Mouse (Mus musculus) intestine, postnatal 0 days (tissue): ENCODE data around the gene Ubap2l. TPM values are rescaled to one million over a fixed set of nuclear protein-coding genes. Genes with fewer than 3 reads are reported as not detected.
A peak's percentile ranks its signal among the peaks of the same experiment; 100 is the strongest.

ENCODE experiments used
- ATAC-seq: fragments of 200-750 bp; cut with Nextera tagmentation; 2 replicates; pipeline ENCODE4 v1.8.0; 2017; ENCODE audit warnings: mild to moderate bottlenecking, moderate TSS enrichment, moderate library complexity
- H3K27ac ChIP-seq: fragments of 300-500 bp; sonication (generic); 2 replicates; pipeline ENCODE4 v1.5.1; 2014; ENCODE audit warnings: mild to moderate bottlenecking, low read depth, low read length, moderate library complexity
- H3K27me3 ChIP-seq: fragments of 300-500 bp; sonication (generic); replicated peaks from 2 replicates; pipeline ENCODE4 v1.6.1; 2014; ENCODE audit warnings: low read length, mixed read lengths; ENCODE audit not compliant: control insufficient read depth, insufficient read depth
- H3K36me3 ChIP-seq: fragments of 300-500 bp; sonication (generic); 2 replicates; pipeline ENCODE4 v1.6.1; 2014; ENCODE audit warnings: mild to moderate bottlenecking, moderate library complexity; ENCODE audit not compliant: control insufficient read depth, insufficient read depth
- H3K4me1 ChIP-seq: fragments of 300-500 bp; sonication (generic); replicated peaks from 2 replicates; pipeline ENCODE4 v1.6.1; 2014; ENCODE audit warnings: antibody characterized with exemption, low read length, mixed read lengths; ENCODE audit not compliant: control insufficient read depth, insufficient read depth
- H3K4me2 ChIP-seq: fragments of 300-500 bp; sonication (generic); replicated peaks from 2 replicates; pipeline ENCODE4 v1.6.1; 2014; ENCODE audit warnings: low read depth, mild to moderate bottlenecking, moderate library complexity
- H3K4me3 ChIP-seq: fragments of 300-500 bp; sonication (generic); 2 replicates; pipeline ENCODE4 v1.5.1; 2014; ENCODE audit warnings: low read depth, low read length
- H3K9ac ChIP-seq: fragments of 300-500 bp; sonication (generic); 2 replicates; pipeline ENCODE4 v1.6.1; 2014; ENCODE audit warnings: mild to moderate bottlenecking, low read depth, low read length
- H3K9me3 ChIP-seq: fragments of 300-500 bp; sonication (generic); 2 replicates; pipeline ENCODE4 v1.6.1; 2016; ENCODE audit warnings: mixed run types; ENCODE audit not compliant: control insufficient read depth
- CTCF ChIP-seq: sonication (generic); IDR thresholded peaks from 2 replicates; pipeline ENCODE4 v1.5.1; 2016; ENCODE audit warnings: low read depth, mild to moderate bottlenecking, control low read depth, antibody characterized with exemption, moderate library complexity
- WGBS: fragments of 180-500 bp; shearing (Covaris S2); extraction: QIAGEN DNeasy Blood & Tissue Kit; methylation state at CpG from one replicate; pipeline ENCODE4 v1.1.7; 2014; 5-methylcytosine and 5-hydroxymethylcytosine counted together
- polyA plus RNA-seq: library from polyadenylated mRNA; unstranded; fragments of >200 nt; fragmentation: Nextera tagmentation; extraction: Ambion mirVana; gene quantifications from 2 replicates; pipeline ENCODE4 v1.2.1, GENCODE M21; 2015

The Ubap2l gene
- polyA plus RNA-seq, 1 experiment from 2014 or later, result 112 TPM

DNA sequence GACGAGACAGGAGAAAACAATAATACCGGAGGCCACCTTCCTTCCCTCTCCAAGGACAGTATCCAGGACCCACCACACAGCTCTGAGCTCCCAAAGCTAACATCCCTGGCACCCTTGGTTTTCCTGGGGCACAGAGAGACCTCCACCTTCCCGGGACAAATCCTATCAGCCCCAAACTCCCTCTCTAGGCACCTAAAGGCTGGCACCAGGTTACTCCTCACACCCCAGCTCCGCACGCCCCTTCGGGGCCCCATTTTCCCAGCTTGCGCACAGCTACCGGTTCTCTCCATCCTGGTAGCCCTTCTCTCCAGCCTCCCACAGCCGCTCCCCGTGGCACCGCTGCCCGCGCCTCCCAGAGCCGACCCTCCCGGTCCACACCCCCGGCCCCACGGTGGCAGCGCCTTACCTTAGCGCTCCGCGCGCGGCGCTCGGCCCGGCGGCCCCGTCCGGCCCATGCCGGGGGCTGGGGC lies 89.6 kb downstream of the Ubap2l start:
- H3K27me3 ChIP-seq, result peaks cover 13% of the 10 kb centered on the region
- H3K4me2 ChIP-seq, result peak overlapping the region; percentile 89
- H3K27ac ChIP-seq, result peak overlapping the region; percentile 89
- peak overlapping the region; percentile 71 for H3K9ac ChIP-seq
- ATAC-seq, result no peak
- H3K4me1 ChIP-seq, result no peaks in the 10 kb centered on the region; the same call in 1 of the 2 replicates
- no peaks in the 10 kb centered on the region for H3K9me3 ChIP-seq
- no peak for TF ChIP-seq CTCF
- 1% methylated on average over 29 of the region's 30 CpGs for whole genome bisulfite sequencing
- H3K4me3 ChIP-seq, result peak overlapping the region; percentile 80
- H3K36me3 ChIP-seq, result peaks cover 5% of the 10 kb centered on the region

DNA sequence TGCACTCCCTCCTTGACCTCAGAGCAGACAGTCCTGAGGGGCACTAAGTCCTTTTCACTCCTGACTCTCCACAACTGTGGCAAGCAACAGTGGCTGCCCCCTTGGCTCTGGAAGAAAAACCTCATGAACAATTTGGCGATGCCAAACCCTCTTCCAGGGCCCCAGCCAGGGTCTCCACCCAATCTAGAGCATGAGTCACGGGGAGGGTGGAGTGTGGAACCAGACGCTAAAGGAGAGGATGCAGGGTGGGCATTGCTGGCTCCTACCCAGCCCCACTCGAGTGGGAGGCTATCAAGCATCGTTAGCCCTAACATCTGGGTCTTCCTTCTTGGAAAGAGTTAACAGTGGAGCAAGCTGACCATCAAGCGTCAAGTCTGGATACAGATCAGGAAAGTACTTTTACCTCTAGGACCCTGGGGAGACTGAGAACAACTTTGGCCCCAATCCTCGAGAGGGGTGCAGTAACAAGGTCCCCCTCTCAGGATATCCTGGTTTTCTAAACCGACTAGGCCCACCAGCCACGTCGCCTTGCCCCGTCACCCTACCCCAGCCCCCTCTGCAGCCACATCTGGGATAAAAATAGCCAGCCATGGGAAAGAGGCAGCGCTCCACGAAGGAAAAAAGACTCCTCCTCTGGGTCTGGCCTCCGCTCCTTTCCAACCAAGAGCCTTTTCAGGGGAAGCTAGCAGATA lies 90.2 kb downstream of the Ubap2l start:
- no peaks in the 10 kb centered on the region for H3K9me3 ChIP-seq
- peak overlapping the region; percentile 89 for H3K27ac ChIP-seq
- H3K9ac ChIP-seq, result peak overlapping the region; percentile 71; the same call in 1 of the 2 replicates
- ATAC-seq, result no peak
- peaks cover 10% of the 10 kb centered on the region for H3K36me3 ChIP-seq
- no peak for TF ChIP-seq CTCF
- peak overlapping the region; percentile 80 for H3K4me3 ChIP-seq
- no peaks in the 10 kb centered on the region; the same call in 1 of the 2 replicates for H3K4me1 ChIP-seq
- 16% methylated on average over 14 of the region's 14 CpGs for WGBS
- peaks cover 13% of the 10 kb centered on the region for H3K27me3 ChIP-seq
- H3K4me2 ChIP-seq, result peak overlapping the region; percentile 89

DNA sequence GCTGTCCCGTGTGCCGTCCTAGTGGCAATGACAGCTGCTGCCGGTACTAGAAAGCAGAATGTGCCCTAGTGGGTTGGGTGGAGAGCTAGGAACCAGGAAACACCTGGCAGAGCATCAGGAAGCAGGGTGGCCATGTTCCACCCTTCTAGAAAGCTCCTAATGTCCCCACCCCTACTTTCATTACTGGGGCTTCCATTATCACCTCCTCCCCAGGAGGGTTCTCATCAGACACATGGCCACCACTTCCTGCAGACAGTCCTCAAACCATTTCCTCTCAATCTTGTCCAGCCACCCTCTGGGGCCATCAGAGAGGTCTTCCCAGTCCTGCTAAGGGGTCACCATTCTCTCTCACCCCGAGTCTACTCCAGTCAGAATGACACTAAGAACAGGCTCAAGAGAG lies 91.0 kb downstream of the Ubap2l start:
- Histone ChIP-seq H3K27ac (no peak overlapping the region), H3K36me3 (peaks cover 18% of the 10 kb centered on the region), H3K4me3 (no peak overlapping the region), H3K27me3 (peaks cover 13% of the 10 kb centered on the region), H3K4me2 (peak overlapping the region; percentile 89), H3K9me3 (no peaks in the 10 kb centered on the region), H3K9ac (no peak overlapping the region), H3K4me1 (no peaks in the 10 kb centered on the region; the same call in 1 of the 2 replicates)
- no peak for TF ChIP-seq CTCF
- no peak for ATAC-seq
- 48% methylated on average over 4 of the region's 4 CpGs for WGBS

DNA sequence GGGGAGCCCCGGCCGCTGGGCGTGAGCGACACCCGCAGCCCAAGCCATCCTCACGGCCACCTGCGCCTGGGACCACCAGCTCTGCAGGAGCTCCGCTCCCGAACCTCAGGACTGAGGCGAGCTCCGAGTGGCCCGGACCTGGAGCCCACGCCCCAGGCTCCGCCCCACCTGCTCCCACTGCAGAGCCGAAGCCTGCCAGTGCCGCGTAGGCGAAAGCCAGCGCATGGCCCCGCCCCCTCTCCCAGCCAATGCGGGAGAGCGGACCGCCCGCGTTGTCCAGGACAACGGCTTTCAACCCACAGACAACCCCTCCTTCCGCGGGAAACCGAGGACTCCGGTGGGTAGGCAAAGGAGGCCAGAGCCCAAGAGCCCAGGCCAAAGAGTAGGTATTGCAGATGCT lies 92.0 kb downstream of the Ubap2l start:
- no peak for TF ChIP-seq CTCF
- under 1% methylated on average over 29 of the region's 30 CpGs for WGBS
- ATAC-seq, result peak; percentile 74
- peaks cover 26% of the 10 kb centered on the region for H3K36me3 ChIP-seq
- peak overlapping the region; percentile 89 for H3K4me2 ChIP-seq
- H3K27me3 ChIP-seq, result peaks cover 13% of the 10 kb centered on the region
- no peaks in the 10 kb centered on the region for H3K9me3 ChIP-seq
- H3K4me3 ChIP-seq, result peak overlapping the region; percentile 46
- H3K27ac ChIP-seq, result no peak overlapping the region
- H3K9ac ChIP-seq, result peak overlapping the region; percentile 35
- H3K4me1 ChIP-seq, result no peaks in the 10 kb centered on the region; the same call in 1 of the 2 replicates

DNA sequence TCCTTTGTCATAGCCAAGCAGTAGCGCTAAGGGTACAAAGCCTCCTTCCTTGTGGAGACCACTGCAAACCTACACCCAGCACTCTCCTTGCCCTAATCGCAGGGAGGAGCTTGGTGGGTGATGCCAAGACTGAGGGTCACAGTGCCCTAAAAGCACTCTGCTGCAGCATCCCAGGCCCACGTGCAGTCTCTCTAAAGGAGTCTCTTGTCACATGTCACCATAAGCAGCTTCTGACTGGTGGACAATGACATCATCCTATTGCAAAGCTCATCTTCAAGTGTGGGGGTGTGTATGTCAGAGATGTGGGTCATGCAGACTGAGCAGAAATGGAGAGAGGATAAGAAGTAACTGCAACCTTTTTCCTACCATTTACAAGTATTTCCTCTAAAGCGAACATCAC lies 93.0 kb downstream of the Ubap2l start:
- Histone ChIP-seq H3K4me1 (no peaks in the 10 kb centered on the region; the same call in 1 of the 2 replicates), H3K27ac (no peak overlapping the region), H3K36me3 (peaks cover 30% of the 10 kb centered on the region), H3K4me3 (no peak overlapping the region), H3K27me3 (peaks cover 13% of the 10 kb centered on the region), H3K4me2 (no peak overlapping the region), H3K9ac (no peak overlapping the region), H3K9me3 (no peaks in the 10 kb centered on the region)
- ATAC-seq, result no peak
- no peak for TF ChIP-seq CTCF
- WGBS, result 82% methylated on average over 4 of the region's 4 CpGs

DNA sequence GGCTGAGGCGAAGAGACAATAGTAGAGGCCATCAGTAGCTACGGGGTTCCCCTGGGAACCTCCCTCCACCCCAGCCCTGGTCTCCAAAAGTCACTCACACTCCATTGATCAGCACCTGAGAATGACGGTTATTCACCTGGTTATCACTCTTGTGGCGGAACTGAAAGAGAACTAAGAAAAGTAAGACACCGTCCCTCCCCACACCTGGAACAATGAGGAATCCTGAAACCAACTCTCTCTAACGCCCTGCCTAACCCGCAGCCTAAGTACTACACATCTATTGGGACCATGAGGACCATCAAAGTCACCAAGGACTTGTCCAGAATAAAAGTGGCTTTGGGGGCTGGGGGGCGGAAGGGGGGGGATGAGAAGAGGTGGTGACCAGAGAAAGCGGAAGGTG lies 94.5 kb downstream of the Ubap2l start:
- Histone ChIP-seq H3K36me3 (peaks cover 40% of the 10 kb centered on the region), H3K4me1 (no peaks in the 10 kb centered on the region), H3K27me3 (peaks cover 8% of the 10 kb centered on the region), H3K4me3 (no peak overlapping the region), H3K9ac (no peak overlapping the region), H3K9me3 (no peaks in the 10 kb centered on the region), H3K27ac (no peak overlapping the region), H3K4me2 (no peak overlapping the region)
- 96% methylated on average over 9 of the region's 9 CpGs for WGBS
- ATAC-seq, result no peak
- no peak for TF ChIP-seq CTCF
